Mouse (Mus musculus) forebrain, embryonic 14.5 days (tissue): ENCODE data around the gene Fdx1l. TPM values are rescaled to one million over a fixed set of nuclear protein-coding genes. Genes with fewer than 3 reads are reported as not detected.
A peak's percentile ranks its signal among the peaks of the same experiment; 100 is the strongest.

Source experiments
- ATAC-seq: fragments of 200-750 bp; cut with Nextera tagmentation; 2 replicates; pipeline ENCODE4 v1.8.0; 2017; ENCODE audit warnings: mild to moderate bottlenecking, moderate library complexity
- DNase-seq: peaks from one replicate; pipeline ENCODE4 v3.0.0-alpha.2; 2015; ENCODE audit warnings: low spot score
- H3K27ac ChIP-seq: fragments of 300-500 bp; sonication (generic); 2 replicates; pipeline ENCODE4 v1.5.1; 2014; ENCODE audit warnings: low read depth, mild to moderate bottlenecking, control low read depth, low read length, moderate library complexity
- H3K27me3 ChIP-seq: fragments of 300-500 bp; sonication (generic); replicated peaks from 2 replicates; pipeline ENCODE4 v1.6.1; 2014; ENCODE audit warnings: low read length, control low read depth, mixed read lengths; ENCODE audit not compliant: control insufficient read depth, insufficient read depth
- H3K36me3 ChIP-seq: fragments of 300-500 bp; sonication (generic); 2 replicates; pipeline ENCODE4 v1.6.1; 2014; ENCODE audit warnings: low read length, control low read depth; ENCODE audit not compliant: control insufficient read depth, insufficient read depth
- H3K4me1 ChIP-seq: fragments of 300-500 bp; sonication (generic); 2 replicates; pipeline ENCODE4 v1.6.1; 2014; ENCODE audit warnings: antibody characterized with exemption, low read length, control low read depth; ENCODE audit not compliant: control insufficient read depth, insufficient read depth
- H3K4me2 ChIP-seq: fragments of 300-500 bp; sonication (generic); 2 replicates; pipeline ENCODE4 v1.6.1; 2014; ENCODE audit warnings: mild to moderate bottlenecking, control low read depth, low read length
- H3K4me3 ChIP-seq: fragments of 300-500 bp; sonication (generic); 2 replicates; pipeline ENCODE4 v1.5.1; 2014; ENCODE audit warnings: low read depth, low read length, control low read depth
- H3K9ac ChIP-seq: fragments of 300-500 bp; sonication (generic); 2 replicates; pipeline ENCODE4 v1.6.1; 2014; ENCODE audit warnings: mild to moderate bottlenecking, low read length, control low read depth, moderate library complexity
- H3K9me3 ChIP-seq: fragments of 300-500 bp; sonication (generic); replicated peaks from 2 replicates; pipeline ENCODE4 v1.6.1; 2016; ENCODE audit warnings: low read length, control low read depth, mixed read lengths; ENCODE audit not compliant: control insufficient read depth
- WGBS: fragments of 180-500 bp; shearing (Covaris S2); extraction: QIAGEN DNeasy Blood & Tissue Kit; methylation state at CpG from one replicate; pipeline ENCODE4 v1.1.7; 2014; 5-methylcytosine and 5-hydroxymethylcytosine counted together
- polyA plus RNA-seq: library from polyadenylated mRNA; unstranded; fragments of >200 nt; fragmentation: Nextera tagmentation; extraction: Ambion mirVana; gene quantifications from 2 replicates; pipeline ENCODE4 v1.2.1, GENCODE M21; 2014

Gene Fdx1l
- 60.2 and 69.8 TPM in 2 replicates for polyA plus RNA-seq

DNA sequence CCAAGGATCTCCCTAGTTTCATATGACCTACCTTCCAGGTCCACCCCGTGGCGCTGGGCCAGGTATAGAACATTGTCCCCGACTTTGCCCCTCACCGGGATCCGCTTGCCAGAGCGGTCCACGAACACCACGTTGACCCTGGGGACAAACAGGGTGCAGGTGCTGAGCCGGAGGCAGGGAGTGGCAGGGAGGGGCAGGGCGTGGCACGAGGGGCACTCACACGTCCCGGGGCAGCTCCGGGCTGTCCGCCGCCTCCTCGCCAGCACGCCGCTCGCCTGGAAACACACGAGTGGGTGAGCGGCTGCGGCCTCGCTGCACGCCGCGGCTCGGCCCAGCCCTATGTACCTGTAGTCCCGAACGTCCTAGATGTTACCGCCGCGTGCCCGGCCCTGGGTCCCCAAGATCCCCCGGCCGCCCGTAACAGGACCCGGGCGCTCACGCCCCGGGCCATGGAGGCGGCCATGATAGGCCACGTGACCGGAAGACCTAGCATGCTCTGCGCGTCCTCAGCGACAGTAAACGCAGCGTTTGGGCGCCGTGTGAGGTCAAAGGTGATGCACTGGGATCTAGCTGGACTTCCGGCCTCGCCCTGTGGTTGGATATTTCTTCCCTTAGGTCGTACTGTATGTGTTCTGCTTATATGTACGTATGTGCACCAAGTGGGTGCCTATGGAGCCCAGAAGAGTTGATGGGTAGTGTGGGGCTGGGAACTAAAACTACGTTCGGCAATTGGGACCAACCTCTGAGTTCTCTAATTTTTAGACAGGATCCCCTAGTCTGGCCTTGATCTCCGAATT lies at the start of gene Fdx1l, which contains the start of gene Gm49373:
Fdx1l (minus strand) TSS at position 571 of the 797 bp plus-strand sequence.
Gm49373 (minus strand) TSS at position 53 of the 797 bp plus-strand sequence.
- whole genome bisulfite sequencing: 3% methylated on average over 58 of the region's 58 CpGs
- Histone ChIP-seq H3K4me3 (peak within 1 kb of the TSS; percentile 82), H3K27me3 (no peaks in the 10 kb centered on the region), H3K27ac (peak within 1 kb of the TSS; percentile 11; the same call in 1 of the 2 replicates), H3K4me2 (peak within 1 kb of the TSS; percentile 92), H3K4me1 (peaks cover 8% of the 10 kb centered on the region), H3K36me3 (peaks cover 43% of the 10 kb centered on the region), H3K9ac (peak within 1 kb of the TSS; percentile 85), H3K9me3 (no peaks in the 10 kb centered on the region)
- ATAC-seq: peak; percentile 96
- peak; percentile 94 for DNase-seq

GRCm38 (mm10) chr9:21121483-21121882 lies 48.1 kb upstream of the Fdx1l start:
- H3K27me3 ChIP-seq: no peaks in the 10 kb centered on the region
- no peak overlapping the region for H3K4me3 ChIP-seq
- H3K9ac ChIP-seq: no peak overlapping the region
- DNase-seq (no peak), ATAC-seq (no peak)
- no peaks in the 10 kb centered on the region for H3K9me3 ChIP-seq
- WGBS: 94% methylated on average over 16 of the region's 16 CpGs
- peaks cover 31% of the 10 kb centered on the region for H3K36me3 ChIP-seq
- H3K27ac ChIP-seq: no peak overlapping the region
- H3K4me1 ChIP-seq: no peaks in the 10 kb centered on the region
- H3K4me2 ChIP-seq: no peak overlapping the region

GRCm38 (mm10) chr9:21117073-21117472 lies 43.7 kb upstream of the Fdx1l start:
- WGBS: 81% methylated on average over 6 of the region's 6 CpGs
- ATAC-seq (no peak), DNase-seq (no peak)
- Histone ChIP-seq H3K4me2 (no peak overlapping the region), H3K4me3 (no peak overlapping the region), H3K9me3 (no peaks in the 10 kb centered on the region), H3K27ac (no peak overlapping the region), H3K4me1 (no peaks in the 10 kb centered on the region), H3K9ac (no peak overlapping the region), H3K27me3 (no peaks in the 10 kb centered on the region), H3K36me3 (peaks cover 13% of the 10 kb centered on the region)

GRCm38 (mm10) chr9:21115105-21115504 lies 41.7 kb upstream of the Fdx1l start:
- WGBS: 83% methylated on average over 8 of the region's 8 CpGs
- no peak overlapping the region for H3K27ac ChIP-seq
- H3K4me2 ChIP-seq: no peak overlapping the region
- H3K4me3 ChIP-seq: no peak overlapping the region
- no peak overlapping the region for H3K9ac ChIP-seq
- no peaks in the 10 kb centered on the region for H3K9me3 ChIP-seq
- ATAC-seq (no peak), DNase-seq (no peak)
- no peaks in the 10 kb centered on the region for H3K4me1 ChIP-seq
- H3K27me3 ChIP-seq: no peaks in the 10 kb centered on the region
- peaks cover 4% of the 10 kb centered on the region for H3K36me3 ChIP-seq

GRCm38 (mm10) chr9:21114190-21114589 lies 40.8 kb upstream of the Fdx1l start:
- Histone ChIP-seq H3K4me1 (no peaks in the 10 kb centered on the region), H3K36me3 (no peaks in the 10 kb centered on the region), H3K4me3 (no peak overlapping the region), H3K27ac (no peak overlapping the region), H3K27me3 (no peaks in the 10 kb centered on the region), H3K4me2 (no peak overlapping the region), H3K9me3 (no peaks in the 10 kb centered on the region), H3K9ac (no peak overlapping the region)
- ATAC-seq (no peak), DNase-seq (no peak)
- WGBS: 88% methylated on average over 7 of the region's 7 CpGs

GRCm38 (mm10) chr9:21113751-21114150 lies 40.3 kb upstream of the Fdx1l start:
- Histone ChIP-seq H3K36me3 (no peaks in the 10 kb centered on the region), H3K4me3 (no peak overlapping the region), H3K27me3 (no peaks in the 10 kb centered on the region), H3K4me2 (no peak overlapping the region), H3K9ac (no peak overlapping the region), H3K27ac (no peak overlapping the region), H3K4me1 (no peaks in the 10 kb centered on the region), H3K9me3 (no peaks in the 10 kb centered on the region)
- 91% methylated on average over 6 of the region's 6 CpGs for WGBS
- no peak for DNase-seq
- no peak for ATAC-seq

DNA sequence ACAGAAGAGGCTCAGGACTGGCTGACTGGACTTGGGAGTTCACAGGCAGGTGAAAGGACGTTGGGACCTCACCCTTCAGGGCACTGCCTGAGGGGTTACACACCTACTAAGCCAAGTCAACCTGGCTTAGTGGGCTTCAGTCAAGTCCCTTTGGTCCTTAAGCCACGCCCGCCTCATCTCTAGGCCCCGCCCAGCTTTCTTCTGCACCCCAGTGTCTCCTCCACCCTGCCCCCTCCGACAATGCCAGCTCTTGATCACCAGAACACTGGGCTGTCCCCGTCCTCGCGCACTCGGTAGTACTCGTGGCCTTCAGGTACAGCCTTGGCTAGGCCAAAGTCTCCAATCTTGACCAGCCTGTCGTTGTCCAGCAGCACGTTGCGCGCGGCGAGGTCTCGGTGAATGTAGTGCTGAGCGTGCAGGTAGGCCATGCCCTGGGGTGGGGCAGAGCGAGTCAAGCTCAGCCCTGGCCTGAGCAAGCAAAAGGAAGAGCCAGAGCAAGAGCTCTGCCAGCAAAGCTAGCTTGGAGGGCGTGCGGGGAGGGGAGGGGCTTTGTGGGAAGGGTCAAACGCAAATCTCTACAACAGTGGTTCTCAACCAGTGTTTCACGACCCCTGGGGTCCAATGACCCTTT lies 34.3 kb upstream of the Fdx1l start:
- H3K9ac ChIP-seq: no peak overlapping the region
- no peak overlapping the region for H3K4me3 ChIP-seq
- 0 out of 2 replicates have a peak, but pooled peaks cover 3% of the 10 kb centered on the region for H3K36me3 ChIP-seq
- no peak overlapping the region for H3K27ac ChIP-seq
- WGBS: 40% methylated on average over 23 of the region's 23 CpGs
- no peaks in the 10 kb centered on the region for H3K27me3 ChIP-seq
- no peak overlapping the region for H3K4me2 ChIP-seq
- no peaks in the 10 kb centered on the region for H3K9me3 ChIP-seq
- ATAC-seq (no peak), DNase-seq (no peak)
- H3K4me1 ChIP-seq: no peaks in the 10 kb centered on the region

GRCm38 (mm10) chr9:21105760-21106564 lies 32.5 kb upstream of the Fdx1l start:
- WGBS: 86% methylated on average over 5 of the region's 5 CpGs
- Histone ChIP-seq H3K9me3 (no peaks in the 10 kb centered on the region), H3K4me1 (no peaks in the 10 kb centered on the region), H3K27ac (no peak overlapping the region), H3K27me3 (no peaks in the 10 kb centered on the region), H3K36me3 (peaks cover 3% of the 10 kb centered on the region; the same call in 1 of the 2 replicates), H3K4me3 (no peak overlapping the region), H3K4me2 (no peak overlapping the region), H3K9ac (no peak overlapping the region)
- ATAC-seq (no peak), DNase-seq (no peak)
